ENCODE assay signal across 26 mouse cellular contexts in genomic region chr4:132027167-132027566, GRCm38 (mm10). TPM values are rescaled to one million over a fixed set of nuclear protein-coding genes. Genes with fewer than 3 reads are reported as not detected.
A peak's percentile ranks its signal among the peaks of the same experiment; 100 is the strongest.
DNase-seq lines count a peak whose midpoint lies in the region; ATAC-seq and TF ChIP-seq lines count a peak whose summit lies in the region.
"Had no signal": no experiment of that assay in that cellular context is flagged by ENCODE, and none has a peak within 500 bp of the region (broad histone marks: within the 10 kb centered on the region; RNA-seq: fewer than 3 reads in every experiment).

No protein-coding gene starts in this region.

- WGBS in heart, adult 2 months = 71% methylated on average over 6 of the region's 6 CpGs
- 77% methylated on average over 6 of the region's 6 CpGs for WGBS in heart, embryonic 12.5 days
- WGBS in liver, embryonic 13.5 days (ENCODE audit: insufficient replicate concordance) = 33% methylated on average over 6 of the region's 6 CpGs
- 87% methylated on average over 6 of the region's 6 CpGs for WGBS in midbrain, embryonic 16.5 days

- DNase-seq in heart, adult 2 months = no peak
- no peak for DNase-seq in liver, embryonic 13.5 days
- DNase-seq in lung, postnatal 36 days = no peak
- DNase-seq in adrenal gland, postnatal 25 days = no peak
- DNase-seq: cerebellum, adult 8-10 months; cerebellum, postnatal 36 days; embryo, embryonic 11 days; gastrocnemius, postnatal 25 days; heart, postnatal 4 days; kidney, adult 9 months; kidney, postnatal 4 days; right cerebral cortex, postnatal 14 days had no signal

- ATAC-seq in heart, embryonic 12.5 days (ENCODE audit: insufficient number of reproducible peaks, low FRiP score) = no peak
- ATAC-seq in erythroblast, adult 5-6 weeks (replicated peaks; ENCODE audit: low FRiP score, poor library complexity, severe bottlenecking) = peak; percentile 74
- ATAC-seq in liver, embryonic 13.5 days (ENCODE audit: low read depth) = peak; percentile 88
- ATAC-seq in megakaryocyte-erythroid progenitor cell, adult 5-6 weeks (replicated peaks; ENCODE audit: low FRiP score, low TSS enrichment, poor library complexity, severe bottlenecking) = peak; percentile 72
- no peak for ATAC-seq in midbrain, embryonic 16.5 days
- ATAC-seq: CD4-positive, CD25-positive, alpha-beta regulatory T cell, adult 4 months; forebrain, embryonic 15.5 days; intestine, embryonic 15.5 days had no signal

- H3K36me3 ChIP-seq in heart, adult 2 months (ENCODE audit: control insufficient read depth, insufficient read depth, low read length) = peaks cover 28% of the 10 kb centered on the region
- peaks cover 6% of the 10 kb centered on the region for H3K36me3 ChIP-seq in heart, embryonic 12.5 days
- H3K36me3 ChIP-seq in liver, embryonic 13.5 days = peaks cover 35% of the 10 kb centered on the region
- H3K36me3 ChIP-seq in midbrain, embryonic 16.5 days (ENCODE audit: control insufficient read depth, insufficient read depth, low read length) = no peaks in the 10 kb centered on the region
- H3K36me3 ChIP-seq: embryonic facial prominence, embryonic 13.5 days; forebrain, embryonic 15.5 days; intestine, embryonic 15.5 days had no signal

- no peak overlapping the region for H3K9ac ChIP-seq in heart, adult 2 months (ENCODE audit: low read depth, low read length)
- no peak overlapping the region for H3K9ac ChIP-seq in heart, embryonic 12.5 days
- H3K9ac ChIP-seq in liver, embryonic 13.5 days = peak overlapping the region; percentile 56
- H3K9ac ChIP-seq in midbrain, embryonic 16.5 days (ENCODE audit: low read depth, low read length) = no peak overlapping the region
- H3K9ac ChIP-seq: embryonic facial prominence, embryonic 13.5 days; forebrain, embryonic 15.5 days; hindbrain, embryonic 14.5 days; intestine, embryonic 15.5 days had no signal

- no peak for TF ChIP-seq POLR2A in heart, adult 2 months (IDR thresholded peaks at IDR 0.05; ENCODE audit: insufficient read depth, low read depth, low read length)

- peaks cover 16% of the 10 kb centered on the region for H3K4me1 ChIP-seq in heart, adult 2 months (ENCODE audit: control insufficient read depth, insufficient read depth, low read length)
- peaks cover 26% of the 10 kb centered on the region for H3K4me1 ChIP-seq in heart, embryonic 12.5 days (replicated peaks)
- H3K4me1 ChIP-seq in liver, embryonic 13.5 days (replicated peaks) = peaks cover 91% of the 10 kb centered on the region
- H3K4me1 ChIP-seq in midbrain, embryonic 16.5 days (ENCODE audit: control insufficient read depth, insufficient read depth, low read length) = peaks cover 7% of the 10 kb centered on the region
- H3K4me1 ChIP-seq: intestine, embryonic 15.5 days had no signal

- no peak for TF ChIP-seq CTCF in heart, adult 2 months (IDR thresholded peaks at IDR 0.05)

- H3K27me3 ChIP-seq in heart, adult 2 months (ENCODE audit: control insufficient read depth, insufficient read depth, low read length) = no peaks in the 10 kb centered on the region
- H3K27me3 ChIP-seq in heart, embryonic 12.5 days (replicated peaks) = no peaks in the 10 kb centered on the region
- H3K27me3 ChIP-seq in liver, embryonic 13.5 days = no peaks in the 10 kb centered on the region
- H3K27me3 ChIP-seq in midbrain, embryonic 16.5 days (ENCODE audit: control insufficient read depth, insufficient read depth, low read depth, low read length) = no peaks in the 10 kb centered on the region
- H3K27me3 ChIP-seq: embryonic facial prominence, embryonic 13.5 days; intestine, embryonic 15.5 days had no signal

- no peaks in the 10 kb centered on the region; the same call in 1 of the 2 replicates for H3K79me2 ChIP-seq in heart, adult 2 months (replicated peaks; ENCODE audit: control insufficient read depth, insufficient read depth, low read length)

- no peak for TF ChIP-seq EP300 in heart, adult 2 months (IDR thresholded peaks at IDR 0.05; ENCODE audit: insufficient read depth, low read depth, low read length)

- no peak overlapping the region for H3K4me3 ChIP-seq in heart, adult 2 months
- no peak overlapping the region for H3K4me3 ChIP-seq in heart, embryonic 12.5 days
- no peak overlapping the region for H3K4me3 ChIP-seq in liver, embryonic 13.5 days (replicated peaks)
- H3K4me3 ChIP-seq in midbrain, embryonic 16.5 days (ENCODE audit: low read depth, low read length) = no peak overlapping the region
- H3K4me3 ChIP-seq: embryonic facial prominence, embryonic 13.5 days; forebrain, embryonic 15.5 days; intestine, embryonic 15.5 days had no signal

- intact Hi-C loops in heart, adult 2 months (cut with DNase I) = loop anchor here (1.0 kb wide), 1 partner anchor 12 kb away; no protein-coding TSS in a partner anchor

- H3K27ac ChIP-seq in heart, adult 2 months = peak overlapping the region; percentile 78
- H3K27ac ChIP-seq in heart, embryonic 12.5 days (ENCODE audit: poor library complexity, severe bottlenecking) = no peak overlapping the region
- H3K27ac ChIP-seq in liver, embryonic 13.5 days = peak overlapping the region; percentile 95
- H3K27ac ChIP-seq in midbrain, embryonic 16.5 days (ENCODE audit: low read length) = no peak overlapping the region
- H3K27ac ChIP-seq: embryonic facial prominence, embryonic 13.5 days; forebrain, embryonic 15.5 days; hindbrain, embryonic 14.5 days; intestine, embryonic 15.5 days; macrophage had no signal

- peaks cover 8% of the 10 kb centered on the region; the same call in 1 of the 2 replicates for H3K9me3 ChIP-seq in heart, embryonic 12.5 days (replicated peaks)
- no peaks in the 10 kb centered on the region for H3K9me3 ChIP-seq in liver, embryonic 13.5 days (replicated peaks)
- no peaks in the 10 kb centered on the region for H3K9me3 ChIP-seq in midbrain, embryonic 16.5 days (replicated peaks; ENCODE audit: control insufficient read depth, low read length, poor library complexity, severe bottlenecking)
- H3K9me3 ChIP-seq: embryonic facial prominence, embryonic 13.5 days; forebrain, embryonic 15.5 days; intestine, embryonic 15.5 days had no signal

- no peak overlapping the region for H3K4me2 ChIP-seq in heart, embryonic 12.5 days
- H3K4me2 ChIP-seq in liver, embryonic 13.5 days = peak overlapping the region; percentile 54
- no peak overlapping the region for H3K4me2 ChIP-seq in midbrain, embryonic 16.5 days (ENCODE audit: low read length)
- H3K4me2 ChIP-seq: embryonic facial prominence, embryonic 13.5 days; forebrain, embryonic 15.5 days; hindbrain, embryonic 14.5 days; intestine, embryonic 15.5 days; midbrain, embryonic 11.5 days had no signal

RNA-seq across cellular contexts. Expression of gene Gm10300, which starts 47.3 kb away (rescaled TPM):
- under 1 TPM; 0.11 to 0.13 TPM for total RNA-seq in heart, adult 2 months (2021)
- polyA plus RNA-seq in heart, adult 2 months (2012; rRNA removed) = 0.08 and 0.12 TPM in 2 replicates
- 0.15 and 0.28 TPM in 2 replicates for polyA plus RNA-seq in heart, embryonic 12.5 days (2016; fragmentation: Nextera tagmentation; extraction: Ambion mirVana)
- 2.7 TPM in 1 of 2 replicates, not detected in the other for total RNA-seq in erythroblast, adult 5-6 weeks (2015; ENCODE audit: low replicate concordance)
- 3.7 and 3.9 TPM in 2 replicates for total RNA-seq in erythroblast, adult 5-6 weeks (2017; ENCODE audit: low replicate concordance)
- polyA plus RNA-seq in liver, embryonic 13.5 days (2015; fragmentation: Nextera tagmentation; extraction: Ambion mirVana) = 0.39 and 0.63 TPM in 2 replicates
- 1.8 TPM in 1 of 2 replicates, not detected in the other for total RNA-seq in megakaryocyte-erythroid progenitor cell, adult 5-6 weeks (2014; fragmentation: Nextera tagmentation)
- 0.99 and 3.7 TPM in 2 replicates for total RNA-seq in megakaryocyte-erythroid progenitor cell, adult 5-6 weeks (2017)
- polyA plus RNA-seq in midbrain, embryonic 16.5 days (2015; fragmentation: Nextera tagmentation; extraction: Ambion mirVana) = not detected in 2 replicates
- total RNA-seq in adrenal gland, postnatal 25 days (2021) = 0.61 TPM in 1 of 2 replicates, not detected in the other
- total RNA-seq: gastrocnemius, postnatal 25 days; left cerebral cortex, postnatal 25 days had no signal
- polyA plus RNA-seq: CD4-positive, CD25-positive, alpha-beta regulatory T cell, adult 4 months; forebrain, embryonic 15.5 days; hindbrain, embryonic 14.5 days; midbrain, embryonic 11.5 days; neural tube, embryonic 11.5 days; testis, adult 2 months had no signal

RNA-seq across cellular contexts. Expression of gene Epb41, which starts 48.0 kb away (rescaled TPM):
- total RNA-seq in heart, adult 2 months (2021) = 100 to 1,000 TPM; 128 to 256 TPM
- polyA plus RNA-seq in heart, adult 2 months (2012; rRNA removed) = 58.7 and 62.5 TPM in 2 replicates
- polyA plus RNA-seq in heart, embryonic 12.5 days (2016; fragmentation: Nextera tagmentation; extraction: Ambion mirVana) = 97.6 and 102 TPM in 2 replicates
- 1,733 and 1,940 TPM in 2 replicates for total RNA-seq in erythroblast, adult 5-6 weeks (2015; ENCODE audit: low replicate concordance)
- 3,282 and 3,570 TPM in 2 replicates for total RNA-seq in erythroblast, adult 5-6 weeks (2017; ENCODE audit: low replicate concordance)
- 147 and 193 TPM in 2 replicates for polyA plus RNA-seq in liver, embryonic 13.5 days (2015; fragmentation: Nextera tagmentation; extraction: Ambion mirVana)
- total RNA-seq in megakaryocyte-erythroid progenitor cell, adult 5-6 weeks (2014; fragmentation: Nextera tagmentation) = 92.6 and 109 TPM in 2 replicates
- total RNA-seq in megakaryocyte-erythroid progenitor cell, adult 5-6 weeks (2017) = 74.2 and 82.1 TPM in 2 replicates
- 61.7 and 69.9 TPM in 2 replicates for polyA plus RNA-seq in midbrain, embryonic 16.5 days (2015; fragmentation: Nextera tagmentation; extraction: Ambion mirVana)
- total RNA-seq in adrenal gland, postnatal 25 days (2021) = 65.5 and 70.8 TPM in 2 replicates

Comparison
In these comparisons a context has a peak if more than half of its experiments do, and no peak if none do; other contexts are left out.
1. H3K27ac ChIP-seq: peak in heart, adult 2 months (single experiment) and liver, embryonic 13.5 days (single experiment); none in heart, embryonic 12.5 days (single experiment) and midbrain, embryonic 16.5 days (single experiment).
2. ATAC-seq: peak in erythroblast, adult 5-6 weeks (single experiment), liver, embryonic 13.5 days (single experiment) and megakaryocyte-erythroid progenitor cell, adult 5-6 weeks (single experiment); none in heart, embryonic 12.5 days (single experiment) and midbrain, embryonic 16.5 days (single experiment).
3. RNA of gene Epb41, which starts 48.0 kb away (total RNA-seq): 1,733 to 3,570 TPM in erythroblast, adult 5-6 weeks; 128 to 256 TPM in heart, adult 2 months, 74.2 to 109 TPM in megakaryocyte-erythroid progenitor cell, adult 5-6 weeks and 65.5 to 70.8 TPM in adrenal gland, postnatal 25 days; every median in the first group is over 4 times any median in the second.